Mouse (Mus musculus) lung, embryonic 16.5 days (tissue): Measurements from ENCODE around the gene Entpd6. TPM values are rescaled to one million over a fixed set of nuclear protein-coding genes. Genes with fewer than 3 reads are reported as not detected.

Experiments
- ATAC-seq: fragments of 200-750 bp; cut with Nextera tagmentation; 2 replicates; pipeline ENCODE4 v1.8.0; 2017; ENCODE audit warnings: low read depth, mild to moderate bottlenecking, moderate library complexity
- H3K27ac ChIP-seq: fragments of 300-500 bp; sonication (generic); 2 replicates; pipeline ENCODE4 v1.5.1; 2014; ENCODE audit warnings: mild to moderate bottlenecking, control low read depth, low read length
- H3K27me3 ChIP-seq: fragments of 300-500 bp; sonication (generic); 2 replicates; pipeline ENCODE4 v1.6.1; 2014; ENCODE audit warnings: low read depth, low read length, mixed read lengths; ENCODE audit not compliant: control insufficient read depth, insufficient read depth
- H3K36me3 ChIP-seq: fragments of 300-500 bp; sonication (generic); 2 replicates; pipeline ENCODE4 v1.6.1; 2014; ENCODE audit warnings: low read length; ENCODE audit not compliant: control insufficient read depth, insufficient read depth
- H3K4me1 ChIP-seq: fragments of 300-500 bp; sonication (generic); replicated peaks from 2 replicates; pipeline ENCODE4 v1.6.1; 2014; ENCODE audit warnings: low read length, mixed read lengths; ENCODE audit not compliant: control insufficient read depth, insufficient read depth
- H3K4me2 ChIP-seq: fragments of 300-500 bp; sonication (generic); 2 replicates; pipeline ENCODE4 v1.6.1; 2014; ENCODE audit warnings: low read depth, low read length, control low read depth
- H3K4me3 ChIP-seq: fragments of 300-500 bp; sonication (generic); 2 replicates; pipeline ENCODE4 v1.5.1; 2014; ENCODE audit warnings: mild to moderate bottlenecking, low read length, control low read depth
- H3K9ac ChIP-seq: fragments of 300-500 bp; sonication (generic); 2 replicates; pipeline ENCODE4 v1.6.1; 2014; ENCODE audit warnings: low read length, control low read depth
- H3K9me3 ChIP-seq: fragments of 300-500 bp; sonication (generic); 2 replicates; pipeline ENCODE4 v1.6.1; 2016; ENCODE audit warnings: low read length; ENCODE audit not compliant: control insufficient read depth
- WGBS: fragments of 180-500 bp; shearing (Covaris S2); extraction: QIAGEN DNeasy Blood & Tissue Kit; methylation state at CpG from one replicate; pipeline ENCODE4 v1.1.7; 2014; 5-methylcytosine and 5-hydroxymethylcytosine counted together
- polyA plus RNA-seq: library from polyadenylated mRNA; unstranded; fragments of >200 nt; fragmentation: Nextera tagmentation; extraction: Ambion mirVana; gene quantifications from 2 replicates; pipeline ENCODE4 v1.2.1, GENCODE M21; 2015

The Entpd6 gene
- polyA plus RNA-seq, 1 experiment from 2014 or later = 29.9 TPM

- no peak for ATAC-seq
Measured at GRCm38 (mm10) chr2:150750129-150750979, 1.5 kb downstream of the Entpd6 start.

GRCm38 (mm10) chr2:150755016-150755415 is 6.2 kb downstream of the Entpd6 start:
- no peak for ATAC-seq
- WGBS = 75% methylated on average over 3 of the region's 3 CpGs
- H3K4me1 ChIP-seq = peaks cover 9% of the 10 kb centered on the region
- peaks cover 14% of the 10 kb centered on the region for H3K36me3 ChIP-seq
- H3K27ac ChIP-seq = no peak overlapping the region
- H3K4me3 ChIP-seq = no peak overlapping the region
- no peak overlapping the region for H3K9ac ChIP-seq
- no peak overlapping the region for H3K4me2 ChIP-seq
- no peaks in the 10 kb centered on the region for H3K9me3 ChIP-seq
- no peaks in the 10 kb centered on the region for H3K27me3 ChIP-seq

More at GRCm38 (mm10) chr2:150750129-150750979, 1.5 kb downstream of the Entpd6 start:
- Histone ChIP-seq H3K4me2 (peak overlapping the region; percentile 98), H3K27ac (no peak overlapping the region), H3K9me3 (no peaks in the 10 kb centered on the region), H3K4me3 (no peak overlapping the region; the same call in 1 of the 2 replicates), H3K4me1 (peaks cover 14% of the 10 kb centered on the region), H3K9ac (peak overlapping the region; percentile 89), H3K36me3 (peaks cover 2% of the 10 kb centered on the region; the same call in 1 of the 2 replicates), H3K27me3 (no peaks in the 10 kb centered on the region)
- WGBS = 43% methylated on average over 13 of the region's 13 CpGs

- Histone ChIP-seq H3K4me3 (no peak overlapping the region), H3K4me1 (peaks cover 4% of the 10 kb centered on the region; the same call in 1 of the 2 replicates), H3K9me3 (no peaks in the 10 kb centered on the region), H3K27ac (no peak overlapping the region), H3K4me2 (no peak overlapping the region), H3K36me3 (peaks cover 28% of the 10 kb centered on the region), H3K9ac (no peak overlapping the region), H3K27me3 (no peaks in the 10 kb centered on the region)
- 73% methylated on average over 7 of the region's 7 CpGs for WGBS
- no peak for ATAC-seq
Measured at GRCm38 (mm10) chr2:150761476-150761875, 12.6 kb downstream of the Entpd6 start.

- Histone ChIP-seq H3K27ac (peak overlapping the region; percentile 38), H3K4me3 (no peak overlapping the region), H3K4me2 (no peak overlapping the region), H3K27me3 (no peaks in the 10 kb centered on the region), H3K36me3 (peaks cover 15% of the 10 kb centered on the region), H3K9me3 (no peaks in the 10 kb centered on the region), H3K4me1 (peaks cover 14% of the 10 kb centered on the region), H3K9ac (no peak overlapping the region)
- WGBS = 53% methylated on average over 2 of the region's 2 CpGs
- ATAC-seq = peak; percentile 13; the same call in 1 of the 2 replicates
Measured at GRCm38 (mm10) chr2:150765619-150766018, 16.8 kb downstream of the Entpd6 start.

GRCm38 (mm10) chr2:150766083-150766862 is 17.4 kb downstream of the Entpd6 start:
- Histone ChIP-seq H3K4me3 (no peak overlapping the region), H3K27me3 (no peaks in the 10 kb centered on the region), H3K36me3 (peaks cover 9% of the 10 kb centered on the region), H3K4me2 (no peak overlapping the region), H3K9ac (no peak overlapping the region), H3K4me1 (peaks cover 20% of the 10 kb centered on the region), H3K27ac (peak overlapping the region; percentile 69), H3K9me3 (no peaks in the 10 kb centered on the region)
- ATAC-seq = peak; percentile 8; the same call in 1 of the 2 replicates
- 67% methylated on average over 4 of the region's 4 CpGs for WGBS

- Histone ChIP-seq H3K9ac (no peak overlapping the region), H3K27ac (peak overlapping the region; percentile 97), H3K4me2 (no peak overlapping the region), H3K4me1 (peaks cover 34% of the 10 kb centered on the region), H3K27me3 (no peaks in the 10 kb centered on the region), H3K9me3 (no peaks in the 10 kb centered on the region), H3K36me3 (no peaks in the 10 kb centered on the region), H3K4me3 (no peak overlapping the region)
- WGBS = 96% methylated on average over 1 of the region's 1 CpGs
- no peak for ATAC-seq
Measured at GRCm38 (mm10) chr2:150768678-150769077, 19.8 kb downstream of the Entpd6 start.

- no peaks in the 10 kb centered on the region for H3K27me3 ChIP-seq
- no peaks in the 10 kb centered on the region for H3K36me3 ChIP-seq
- H3K4me1 ChIP-seq = peaks cover 39% of the 10 kb centered on the region
- no peak overlapping the region for H3K4me3 ChIP-seq
- peak overlapping the region; percentile 40 for H3K9ac ChIP-seq
- ATAC-seq = peak; percentile 86
- H3K27ac ChIP-seq = peak overlapping the region; percentile 97
- H3K4me2 ChIP-seq = 0 out of 2 replicates have a peak overlapping the region, but pooled peaks have one; percentile 1
- no peaks in the 10 kb centered on the region for H3K9me3 ChIP-seq
- WGBS = 33% methylated on average over 1 of the region's 1 CpGs
Measured at GRCm38 (mm10) chr2:150770747-150771146, 21.9 kb downstream of the Entpd6 start.

- H3K27ac ChIP-seq = peak overlapping the region; percentile 97
- peaks cover 39% of the 10 kb centered on the region for H3K4me1 ChIP-seq
- 0 out of 2 replicates have a peak overlapping the region, but pooled peaks have one; percentile 1 for H3K4me2 ChIP-seq
- H3K4me3 ChIP-seq = no peak overlapping the region
- no peaks in the 10 kb centered on the region for H3K9me3 ChIP-seq
- no peak overlapping the region; the same call in 1 of the 2 replicates for H3K9ac ChIP-seq
- no peaks in the 10 kb centered on the region for H3K36me3 ChIP-seq
- ATAC-seq = peak; percentile 66
- no peaks in the 10 kb centered on the region for H3K27me3 ChIP-seq
- whole genome bisulfite sequencing = 57% methylated on average over 6 of the region's 6 CpGs
Measured at GRCm38 (mm10) chr2:150771169-150771568, 22.3 kb downstream of the Entpd6 start.

GRCm38 (mm10) chr2:150771996-150772395 is 23.2 kb downstream of the Entpd6 start:
- no peak overlapping the region for H3K4me3 ChIP-seq
- peaks cover 35% of the 10 kb centered on the region for H3K4me1 ChIP-seq
- H3K9ac ChIP-seq = no peak overlapping the region; the same call in 1 of the 2 replicates
- H3K9me3 ChIP-seq = no peaks in the 10 kb centered on the region
- WGBS = 77% methylated on average over 8 of the region's 8 CpGs
- H3K4me2 ChIP-seq = no peak overlapping the region
- H3K27me3 ChIP-seq = no peaks in the 10 kb centered on the region
- peak overlapping the region; percentile 97 for H3K27ac ChIP-seq
- 0 out of 2 replicates have a peak, but pooled peaks have one; percentile 10 for ATAC-seq
- no peaks in the 10 kb centered on the region for H3K36me3 ChIP-seq
